Mouse (Mus musculus): ENCODE data around the gene Tagln3.

DNA sequence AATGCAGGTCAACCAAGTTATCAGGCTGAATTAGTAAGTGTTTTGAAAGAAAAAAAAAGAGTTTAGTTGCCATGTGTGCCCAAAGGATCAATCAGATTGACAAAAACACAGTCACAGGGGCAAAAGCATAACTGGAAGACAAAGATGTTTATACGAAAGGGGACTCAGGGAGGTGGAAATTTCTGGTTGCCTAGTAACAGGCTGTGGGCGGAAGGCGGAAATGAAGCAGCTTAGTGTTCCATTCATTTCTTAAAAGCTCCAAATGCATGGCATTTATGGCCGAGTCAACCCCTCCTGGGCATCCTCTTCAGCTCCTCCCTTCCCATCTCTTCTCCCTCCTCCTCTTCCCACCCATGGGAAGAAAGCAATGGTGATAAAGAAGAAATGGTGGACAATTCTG is 34.2 kb downstream of the Tagln3 start:
- TF ChIP-seq GATA1 (IDR thresholded peaks at IDR 0.05; ENCODE audit: borderline replicate concordance, low read length) (no peak), FLI1 (IDR thresholded peaks at IDR 0.05; ENCODE audit: low read length) (no peak)
